8 mouse cellular contexts compared by ENCODE assay signal in the genomic region with DNA sequence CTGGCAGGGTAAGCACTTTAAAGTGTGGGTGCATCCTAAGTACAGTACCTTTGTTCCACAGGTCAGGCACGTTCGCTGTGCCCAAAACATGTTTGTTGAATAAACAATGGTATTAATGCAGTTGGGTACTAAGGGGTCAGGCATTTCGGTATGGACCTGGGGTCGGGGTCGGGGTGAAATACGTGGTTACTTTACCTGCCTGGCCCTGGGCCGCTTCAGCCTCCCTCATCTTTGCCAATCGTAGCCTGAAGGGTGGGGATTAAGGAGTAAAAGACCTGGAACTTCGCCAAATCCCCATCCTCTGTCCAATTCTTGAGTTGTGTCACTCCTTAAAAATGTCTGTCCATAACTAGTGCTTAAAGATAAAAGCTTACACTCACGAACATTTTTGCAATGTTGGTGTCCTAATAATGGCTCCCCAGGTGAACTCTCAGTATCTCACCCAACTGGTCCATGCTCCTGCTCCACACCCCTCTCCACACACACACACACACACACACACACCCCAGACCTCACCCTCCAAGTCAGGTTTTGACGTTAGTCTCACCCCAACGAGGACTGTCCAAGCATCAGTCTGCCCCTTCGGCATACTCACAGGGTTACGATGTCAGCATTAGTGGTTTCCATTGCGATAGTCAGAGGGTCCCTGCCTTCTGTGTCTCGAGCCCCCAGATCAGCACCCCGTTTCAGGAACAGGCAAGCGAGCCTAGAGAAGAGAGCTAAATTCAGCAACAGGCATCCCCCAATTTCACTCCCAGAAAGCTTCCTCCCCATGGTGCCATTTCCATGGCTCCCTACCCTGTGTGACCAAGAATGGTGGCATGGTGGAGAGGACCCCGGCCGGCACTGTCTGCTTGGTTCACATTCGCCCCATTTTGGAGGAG. TPM values are rescaled to one million over a fixed set of nuclear protein-coding genes. Genes with fewer than 3 reads are reported as not detected.
DNase-seq lines count a peak whose midpoint lies in the region; ATAC-seq and TF ChIP-seq lines count a peak whose summit lies in the region.

No protein-coding gene starts in this region.

- 57% methylated on average over 21 of the region's 21 CpGs for WGBS in embryonic facial prominence, embryonic 15.5 days

- ATAC-seq in embryonic facial prominence, embryonic 15.5 days (ENCODE audit: insufficient number of reproducible peaks, low FRiP score, low TSS enrichment, low read depth): no peak

- no peaks in the 10 kb centered on the region for H3K9me3 ChIP-seq in embryonic facial prominence, embryonic 15.5 days (replicated peaks)

- H3K27ac ChIP-seq in layer of hippocampus, adult 2 months: peak overlapping the region; percentile 86
- H3K27ac ChIP-seq in embryonic facial prominence, embryonic 15.5 days (replicated peaks): peak overlapping the region; percentile 94

- peak overlapping the region; percentile 64 for H3K4me3 ChIP-seq in layer of hippocampus, adult 2 months
- H3K4me3 ChIP-seq in embryonic facial prominence, embryonic 15.5 days (replicated peaks): peak overlapping the region; percentile 58
- peak overlapping the region; percentile 94 for H3K4me3 ChIP-seq in myocyte

- H3K4me1 ChIP-seq in embryonic facial prominence, embryonic 15.5 days: peaks cover 50% of the 10 kb centered on the region

- peak overlapping the region; percentile 88 for H3K4me2 ChIP-seq in embryonic facial prominence, embryonic 15.5 days (replicated peaks)
- peak overlapping the region; percentile 93 for H3K4me2 ChIP-seq in myocyte (ENCODE audit: low read depth)

- DNase-seq in layer of hippocampus, adult 2 months (ENCODE audit: low spot score in 2 of 2): no peak
- DNase-seq in layer of hippocampus, adult 11-12 months (ENCODE audit: low spot score): no peak
- DNase-seq in induced T-regulatory cell, adult 2 months (ENCODE audit: low read depth): peak; percentile 22
- DNase-seq in adipocyte (ENCODE audit: low spot score): no peak
- no peak for DNase-seq in T-cell, adult 2 months (ENCODE audit: low spot score)
- no peak for DNase-seq in gastrocnemius, postnatal 25 days

- no peaks in the 10 kb centered on the region for H3K36me3 ChIP-seq in embryonic facial prominence, embryonic 15.5 days
- H3K36me3 ChIP-seq in myocyte (ENCODE audit: control insufficient read depth, insufficient read depth): no peaks in the 10 kb centered on the region

- TF ChIP-seq CTCF in layer of hippocampus, adult 2 months (conservative IDR thresholded peaks at IDR 0.05): no peak

- no peaks in the 10 kb centered on the region for H3K27me3 ChIP-seq in embryonic facial prominence, embryonic 15.5 days
- H3K27me3 ChIP-seq in myocyte (ENCODE audit: control insufficient read depth, insufficient read depth, insufficient read length): no peaks in the 10 kb centered on the region

- TF ChIP-seq POLR2A in myocyte (IDR thresholded peaks at IDR 0.05; ENCODE audit: insufficient read length, low read depth): no peak

- peaks cover 28% of the 10 kb centered on the region for H3K79me2 ChIP-seq in myocyte (ENCODE audit: control insufficient read depth, insufficient read depth)

- H3ac ChIP-seq in myocyte (ENCODE audit: control insufficient read depth, insufficient read length): no peak overlapping the region

- peak overlapping the region; percentile 58; the same call in 1 of the 2 replicates for H3K9ac ChIP-seq in embryonic facial prominence, embryonic 15.5 days

TF ChIP-seq in myocyte, 11 proteins besides CTCF, POLR2A, EP300 and RAD21:
- TF ChIP-seq MYOD1 (IDR thresholded peaks at IDR 0.05; ENCODE audit: control insufficient read depth in 1 of 3, insufficient read length in 2 of 3, low read depth in 2 of 3) (no peak), E2F4 (IDR thresholded peaks at IDR 0.05; ENCODE audit: insufficient read depth) (no peak), POLR2AphosphoS2 (IDR thresholded peaks at IDR 0.05; ENCODE audit: insufficient read length, low read depth) (no peak), MAX (IDR thresholded peaks at IDR 0.05; ENCODE audit: low read depth) (no peak), USF1 (IDR thresholded peaks at IDR 0.05; ENCODE audit: low read depth) (no peak), MYOG (IDR thresholded peaks at IDR 0.05; ENCODE audit: control insufficient read depth in 1 of 3, insufficient read depth in 1 of 3, insufficient read length in 2 of 3, low read depth in 2 of 3) (no peak), SRF (IDR thresholded peaks at IDR 0.05; ENCODE audit: control insufficient read depth, insufficient read length, low read depth) (no peak), CEBPB (IDR thresholded peaks at IDR 0.05; ENCODE audit: insufficient read depth, poor library complexity, severe bottlenecking) (no peak), REST (IDR thresholded peaks at IDR 0.05; ENCODE audit: insufficient read depth, insufficient read length) (no peak), TCF12 (IDR thresholded peaks at IDR 0.05; ENCODE audit: insufficient read depth, poor library complexity, severe bottlenecking) (no peak), TCF3 (IDR thresholded peaks at IDR 0.05; ENCODE audit: insufficient read length, low read depth) (no peak)

RNA-seq across cellular contexts. Expression of gene Kctd11, which starts 0.8 kb away (rescaled TPM):
- total RNA-seq in layer of hippocampus, adult 2 months (2021): 1 to 10 TPM; 1.3 to 1.4 TPM
- polyA plus RNA-seq in embryonic facial prominence, embryonic 15.5 days (2015; fragmentation: Nextera tagmentation; extraction: Ambion mirVana): 13.8 and 18.1 TPM in 2 replicates
- 24.5 TPM for polyA plus RNA-seq in myocyte (2012; fragmentation: generic; extraction: Trizol)
- 1 to 10 TPM; 1.7 to 2.2 TPM for total RNA-seq in gastrocnemius, postnatal 25 days (2021)

RNA-seq across cellular contexts. Expression of gene Tmem95, which starts 4.2 kb away (rescaled TPM):
- total RNA-seq in layer of hippocampus, adult 2 months (2021): not detected
- polyA plus RNA-seq in embryonic facial prominence, embryonic 15.5 days (2015; fragmentation: Nextera tagmentation; extraction: Ambion mirVana): 0.35 and 0.47 TPM in 2 replicates
- polyA plus RNA-seq in myocyte (2012; fragmentation: generic; extraction: Trizol): not detected
- not detected for total RNA-seq in gastrocnemius, postnatal 25 days (2021)

RNA-seq across cellular contexts. Expression of gene Acap1, which starts 13.3 kb away (rescaled TPM):
- not detected for total RNA-seq in layer of hippocampus, adult 2 months (2021)
- 1.8 and 2.3 TPM in 2 replicates for polyA plus RNA-seq in embryonic facial prominence, embryonic 15.5 days (2015; fragmentation: Nextera tagmentation; extraction: Ambion mirVana)
- polyA plus RNA-seq in myocyte (2012; fragmentation: generic; extraction: Trizol): 1.4 TPM
- total RNA-seq in gastrocnemius, postnatal 25 days (2021): under 1 TPM; 0.26 to 0.38 TPM

RNA-seq across cellular contexts. Expression of gene 2810408A11Rik, which starts 18.8 kb away (rescaled TPM):
- total RNA-seq in layer of hippocampus, adult 2 months (2021): 1 to 10 TPM in 1 of 2 experiments, under 1 TPM in 1; 0.64 to 1.0 TPM
- 8.7 and 9.4 TPM in 2 replicates for polyA plus RNA-seq in embryonic facial prominence, embryonic 15.5 days (2015; fragmentation: Nextera tagmentation; extraction: Ambion mirVana)
- polyA plus RNA-seq in myocyte (2012; fragmentation: generic; extraction: Trizol): 3.0 TPM
- total RNA-seq in gastrocnemius, postnatal 25 days (2021): not detected

RNA-seq across cellular contexts. Expression of gene Neurl4, which starts 18.8 kb away (rescaled TPM):
- 100 to 1,000 TPM; 122 to 125 TPM for total RNA-seq in layer of hippocampus, adult 2 months (2021)
- polyA plus RNA-seq in embryonic facial prominence, embryonic 15.5 days (2015; fragmentation: Nextera tagmentation; extraction: Ambion mirVana): 7.8 and 8.5 TPM in 2 replicates
- polyA plus RNA-seq in myocyte (2012; fragmentation: generic; extraction: Trizol): 42.2 TPM
- total RNA-seq in gastrocnemius, postnatal 25 days (2021): 10 to 100 TPM; 25.4 to 26.0 TPM
